Mouse (Mus musculus) thymus, adult 2 months (tissue): ENCODE results near the gene Utrn. TPM values are rescaled to one million over a fixed set of nuclear protein-coding genes. Genes with fewer than 3 reads are reported as not detected.

Experiments
- DNase-seq: peaks from one replicate; pipeline ENCODE4 v3.0.0; 2021
- H3K27ac ChIP-seq: fragments of 200-500 bp; 2 replicates; pipeline ENCODE4 v1.5.1; 2012; ENCODE audit warnings: low read length, control low read depth; ENCODE audit not compliant: control insufficient read depth, insufficient read depth
- H3K27me3 ChIP-seq: fragments of 200-500 bp; 2 replicates; pipeline ENCODE4 v1.6.1; 2012; ENCODE audit warnings: mild to moderate bottlenecking, low read length, moderate library complexity, mixed read lengths; ENCODE audit not compliant: control insufficient read depth, insufficient read depth
- H3K36me3 ChIP-seq: fragments of 200-500 bp; 2 replicates; pipeline ENCODE4 v1.6.1; 2012; ENCODE audit warnings: mild to moderate bottlenecking, low read length, moderate library complexity; ENCODE audit not compliant: control insufficient read depth, insufficient read depth
- H3K4me1 ChIP-seq: fragments of 200-500 bp; replicated peaks from 2 replicates; pipeline ENCODE4 v1.6.1; 2012; ENCODE audit warnings: low read length; ENCODE audit not compliant: control insufficient read depth, insufficient read depth
- H3K4me3 ChIP-seq: fragments of 200-500 bp; 2 replicates; pipeline ENCODE4 v1.5.1; 2012; ENCODE audit warnings: mild to moderate bottlenecking, low read length, control low read depth, moderate library complexity; ENCODE audit not compliant: control insufficient read depth, insufficient read depth
- CTCF ChIP-seq: fragments of 200-500 bp; IDR thresholded peaks from 2 replicates; pipeline ENCODE4 v1.5.1; 2012; ENCODE audit warnings: mild to moderate bottlenecking, control low read depth, low read length, moderate library complexity, borderline replicate concordance; ENCODE audit not compliant: control insufficient read depth, poor library complexity, insufficient read depth; ENCODE audit errors: extremely low read depth
- POLR2A ChIP-seq: fragments of 200-500 bp; IDR thresholded peaks from 2 replicates; pipeline ENCODE4 v1.6.1; 2012; ENCODE audit warnings: mild to moderate bottlenecking, low read length, control low read depth, moderate library complexity; ENCODE audit not compliant: control insufficient read depth, poor library complexity, insufficient read depth; ENCODE audit errors: extremely low read depth
- WGBS: fragments of 180-500 bp; shearing (Covaris S2); methylation state at CpG from one replicate; pipeline ENCODE4 v1.1.7; 2018; 5-methylcytosine and 5-hydroxymethylcytosine counted together
- polyA plus RNA-seq: library from polyadenylated mRNA; depleted of rRNA; stranded (reverse); fragments of >200 nt; gene quantifications from 2 replicates; pipeline ENCODE4 v1.2.3, GENCODE M21; 2012

Utrn gene
- polyA plus RNA-seq, 1 experiment = 30.3 TPM

- no peaks in the 10 kb centered on the region for H3K4me1 ChIP-seq
- no peaks in the 10 kb centered on the region for H3K27me3 ChIP-seq
- whole genome bisulfite sequencing = 98% methylated on average over 4 of the region's 4 CpGs
- TF ChIP-seq CTCF (no peak), POLR2A (no peak)
- DNase-seq = no peak
- no peak overlapping the region for H3K4me3 ChIP-seq
- H3K36me3 ChIP-seq = peaks cover 18% of the 10 kb centered on the region; the same call in 1 of the 2 replicates
- no peak overlapping the region for H3K27ac ChIP-seq
Observed at GRCm38 (mm10) chr10:12633965-12634364, 235.2 kb downstream of the Utrn start.

GRCm38 (mm10) chr10:12630933-12631332 lies 238.2 kb downstream of the Utrn start:
- Histone ChIP-seq H3K4me1 (no peaks in the 10 kb centered on the region), H3K27me3 (no peaks in the 10 kb centered on the region), H3K4me3 (no peak overlapping the region), H3K27ac (no peak overlapping the region), H3K36me3 (peaks cover 9% of the 10 kb centered on the region; the same call in 1 of the 2 replicates)
- no peak for DNase-seq
- TF ChIP-seq CTCF (no peak), POLR2A (no peak)
- 95% methylated on average over 5 of the region's 5 CpGs for WGBS

- Histone ChIP-seq H3K4me1 (peaks cover 6% of the 10 kb centered on the region), H3K4me3 (no peak overlapping the region), H3K27me3 (no peaks in the 10 kb centered on the region), H3K36me3 (peaks cover 7% of the 10 kb centered on the region), H3K27ac (no peak overlapping the region)
- TF ChIP-seq CTCF = no peak
- TF ChIP-seq POLR2A = no peak
- DNase-seq = no peak
- WGBS = 90% methylated on average over 3 of the region's 3 CpGs
Observed at GRCm38 (mm10) chr10:12618397-12618796, 250.8 kb downstream of the Utrn start.

- no peak for DNase-seq
- Histone ChIP-seq H3K27me3 (no peaks in the 10 kb centered on the region), H3K4me1 (peaks cover 6% of the 10 kb centered on the region), H3K36me3 (peaks cover 4% of the 10 kb centered on the region), H3K4me3 (no peak overlapping the region), H3K27ac (no peak overlapping the region)
- WGBS = 84% methylated on average over 3 of the region's 3 CpGs
- TF ChIP-seq POLR2A (no peak), CTCF (no peak)
Observed at GRCm38 (mm10) chr10:12615723-12616122, 253.4 kb downstream of the Utrn start.

GRCm38 (mm10) chr10:12614465-12615199 lies 254.5 kb downstream of the Utrn start:
- WGBS = 46% methylated on average over 22 of the region's 22 CpGs
- Histone ChIP-seq H3K36me3 (no peaks in the 10 kb centered on the region), H3K4me3 (no peak overlapping the region), H3K27ac (no peak overlapping the region), H3K27me3 (no peaks in the 10 kb centered on the region), H3K4me1 (peaks cover 6% of the 10 kb centered on the region)
- TF ChIP-seq POLR2A (no peak), CTCF (no peak)
- no peak for DNase-seq

- Histone ChIP-seq H3K27ac (no peak overlapping the region), H3K4me1 (peaks cover 6% of the 10 kb centered on the region), H3K36me3 (no peaks in the 10 kb centered on the region), H3K27me3 (no peaks in the 10 kb centered on the region), H3K4me3 (no peak overlapping the region)
- WGBS = 62% methylated on average over 4 of the region's 4 CpGs
- peak; percentile 29 for DNase-seq
- TF ChIP-seq POLR2A = no peak
- no peak for TF ChIP-seq CTCF
Observed at GRCm38 (mm10) chr10:12612235-12612863, 256.8 kb downstream of the Utrn start.

GRCm38 (mm10) chr10:12609896-12610295 lies 259.3 kb downstream of the Utrn start:
- H3K27me3 ChIP-seq = no peaks in the 10 kb centered on the region
- H3K4me3 ChIP-seq = no peak overlapping the region
- no peak overlapping the region for H3K27ac ChIP-seq
- TF ChIP-seq CTCF = no peak
- no peak for TF ChIP-seq POLR2A
- peaks cover 4% of the 10 kb centered on the region for H3K4me1 ChIP-seq
- no peak for DNase-seq
- WGBS = 90% methylated on average over 7 of the region's 7 CpGs
- H3K36me3 ChIP-seq = no peaks in the 10 kb centered on the region
